Mouse (Mus musculus): ENCODE data around the gene Slc38a10.

Slc38a10 gene

GRCm38 (mm10) chr11:120140255-120140654 lies 10.9 kb downstream of the Slc38a10 start:
- no peak for DNase-seq (ENCODE audit: extremely low read depth, low read depth, low spot score)

GRCm38 (mm10) chr11:120139309-120139731 lies 11.8 kb downstream of the Slc38a10 start:
- DNase-seq (ENCODE audit: extremely low read depth, low read depth, low spot score) = no peak

- no peak for DNase-seq (ENCODE audit: extremely low read depth, low read depth, low spot score)
These were observed 13.5 kb downstream of the Slc38a10 start for GRCm38 (mm10) chr11:120137625-120138004.

- DNase-seq (ENCODE audit: extremely low read depth, low read depth, low spot score) = no peak
These were observed 14.1 kb downstream of the Slc38a10 start for GRCm38 (mm10) chr11:120136796-120137624.

GRCm38 (mm10) chr11:120136195-120136594 lies 15.0 kb downstream of the Slc38a10 start:
- DNase-seq (ENCODE audit: extremely low read depth, low read depth, low spot score) = no peak

GRCm38 (mm10) chr11:120134847-120135530 lies 16.2 kb downstream of the Slc38a10 start:
- DNase-seq (ENCODE audit: extremely low read depth, low read depth, low spot score) = no peak

GRCm38 (mm10) chr11:120134148-120134547 lies 17.0 kb downstream of the Slc38a10 start:
- no peak for DNase-seq (ENCODE audit: extremely low read depth, low read depth, low spot score)

GRCm38 (mm10) chr11:120129281-120129680 lies 21.9 kb downstream of the Slc38a10 start:
- DNase-seq (ENCODE audit: extremely low read depth, low read depth, low spot score) = no peak

GRCm38 (mm10) chr11:120126845-120127244 lies 24.3 kb downstream of the Slc38a10 start:
- DNase-seq (ENCODE audit: extremely low read depth, low read depth, low spot score) = no peak

- DNase-seq (ENCODE audit: extremely low read depth, low read depth, low spot score) = no peak
These were observed 29.0 kb downstream of the Slc38a10 start for GRCm38 (mm10) chr11:120122126-120122525.

- no peak for DNase-seq (ENCODE audit: extremely low read depth, low read depth, low spot score)
These were observed 30.3 kb downstream of the Slc38a10 start for GRCm38 (mm10) chr11:120120642-120121420.

GRCm38 (mm10) chr11:120119936-120120541 lies 31.1 kb downstream of the Slc38a10 start:
- DNase-seq (ENCODE audit: extremely low read depth, low read depth, low spot score) = no peak

- no peak for DNase-seq (ENCODE audit: extremely low read depth, low read depth, low spot score)
These were observed 32.0 kb downstream of the Slc38a10 start for GRCm38 (mm10) chr11:120119108-120119507.

GRCm38 (mm10) chr11:120117626-120118025 lies 33.5 kb downstream of the Slc38a10 start:
- no peak for DNase-seq (ENCODE audit: extremely low read depth, low read depth, low spot score)

GRCm38 (mm10) chr11:120114488-120115215 lies 36.5 kb downstream of the Slc38a10 start:
- DNase-seq (ENCODE audit: extremely low read depth, low read depth, low spot score) = no peak

- no peak for DNase-seq (ENCODE audit: extremely low read depth, low read depth, low spot score)
These were observed 39.0 kb downstream of the Slc38a10 start for GRCm38 (mm10) chr11:120112136-120112535.

GRCm38 (mm10) chr11:120111033-120111432 lies 40.1 kb downstream of the Slc38a10 start:
- DNase-seq (ENCODE audit: extremely low read depth, low read depth, low spot score) = no peak

GRCm38 (mm10) chr11:120110554-120110953 lies 40.6 kb downstream of the Slc38a10 start:
- no peak for DNase-seq (ENCODE audit: extremely low read depth, low read depth, low spot score)

GRCm38 (mm10) chr11:120109558-120110210 lies 41.5 kb downstream of the Slc38a10 start:
- DNase-seq (ENCODE audit: extremely low read depth, low read depth, low spot score) = no peak

GRCm38 (mm10) chr11:120107796-120108195 lies 43.4 kb downstream of the Slc38a10 start:
- no peak for DNase-seq (ENCODE audit: extremely low read depth, low read depth, low spot score)
